Mouse (Mus musculus): Measurements from ENCODE around the gene Fbrsl1.

- no peak for TF ChIP-seq CTCF (IDR thresholded peaks at IDR 0.05; ENCODE audit: control insufficient read depth, insufficient read depth, low read length)
- TF ChIP-seq POLR2A (IDR thresholded peaks at IDR 0.05; ENCODE audit: borderline replicate concordance, control insufficient read depth, low read depth, low read length) = no peak
Observed at GRCm38 (mm10) chr5:110363822-110364545, 84.3 kb downstream of the Fbrsl1 start.

All from bone marrow, adult 2 months (tissue).